Mouse (Mus musculus) liver, embryonic 11.5 days (tissue): ENCODE measurements around the gene Grip1. TPM values are rescaled to one million over a fixed set of nuclear protein-coding genes. Genes with fewer than 3 reads are reported as not detected.

Experiments
- polyA plus RNA-seq: library from polyadenylated mRNA; unstranded; fragments of >200 nt; fragmentation: Nextera tagmentation; extraction: Ambion mirVana; gene quantifications from 2 replicates; pipeline ENCODE4 v1.2.1, GENCODE M21; 2014

Gene Grip1
- polyA plus RNA-seq, 1 experiment from 2014 or later = 2.3 TPM

Other genes starting within 250 kb of the Grip1 start
- 53.7 and 82.8 TPM in 2 replicates for gene Cand1, start 213.8 kb upstream of the Grip1 start, polyA plus RNA-seq